Mouse (Mus musculus) urinary bladder, postnatal 25 days (tissue): ENCODE measurements around the gene Defb47.
A peak's percentile ranks its signal among the peaks of the same experiment; 100 is the strongest.

Source experiments
- DNase-seq: peaks from one replicate; pipeline ENCODE4 v3.0.0; 2022; ENCODE audit warnings: low spot score

The Defb47 gene

GRCm38 (mm10) chr14:62997777-62998176 lies at the start of gene Defb47:
TSS of gene Defb47 (plus strand) at chr14:62998077.
- no peak for DNase-seq

- no peak for DNase-seq
Measured at GRCm38 (mm10) chr14:62956091-62956490, 41.8 kb upstream of the Defb47 start.

GRCm38 (mm10) chr14:62963632-62964031 lies 34.2 kb upstream of the Defb47 start:
- no peak for DNase-seq

GRCm38 (mm10) chr14:62965342-62965741 lies 32.5 kb upstream of the Defb47 start:
- DNase-seq, result no peak

- no peak for DNase-seq
Measured at GRCm38 (mm10) chr14:62965811-62966520, 31.9 kb upstream of the Defb47 start.

GRCm38 (mm10) chr14:62975046-62975445 lies 22.8 kb upstream of the Defb47 start:
- peak; percentile 67 for DNase-seq

GRCm38 (mm10) chr14:62979815-62980214 lies 18.1 kb upstream of the Defb47 start:
- no peak for DNase-seq

GRCm38 (mm10) chr14:62984410-62984809 lies 13.5 kb upstream of the Defb47 start, which contains the start of gene Defb48:
TSS of gene Defb48 (minus strand) at chr14:62984510.
- no peak for DNase-seq

GRCm38 (mm10) chr14:62991271-62991670 lies 6.6 kb upstream of the Defb47 start:
- no peak for DNase-seq

GRCm38 (mm10) chr14:62991849-62992510 lies 5.9 kb upstream of the Defb47 start:
- no peak for DNase-seq

- no peak for DNase-seq
Measured at GRCm38 (mm10) chr14:62998977-62999376, 1.1 kb downstream of the Defb47 start.

- no peak for DNase-seq
Measured at GRCm38 (mm10) chr14:63002588-63002987, 4.7 kb downstream of the Defb47 start.

GRCm38 (mm10) chr14:63011471-63011870 lies 13.6 kb downstream of the Defb47 start, which contains the start of gene Defb43:
TSS of gene Defb43 (plus strand) at chr14:63011771.
- no peak for DNase-seq

- DNase-seq, result no peak
Measured at GRCm38 (mm10) chr14:63013082-63013481, 15.2 kb downstream of the Defb47 start.

GRCm38 (mm10) chr14:63014667-63015066 lies 16.8 kb downstream of the Defb47 start:
- no peak for DNase-seq

- no peak for DNase-seq
Measured at GRCm38 (mm10) chr14:63020524-63021156, 22.8 kb downstream of the Defb47 start.

- DNase-seq, result no peak
Measured at GRCm38 (mm10) chr14:63046691-63047090, 48.8 kb downstream of the Defb47 start, which contains the start of gene Defb42. TSS of gene Defb42 (plus strand) at chr14:63046991.

- DNase-seq, result no peak
Measured at GRCm38 (mm10) chr14:63049910-63050370, 52.1 kb downstream of the Defb47 start, which contains the start of gene Defb30. TSS of gene Defb30 (minus strand) at chr14:63049960.
